Mouse (Mus musculus) hindbrain, postnatal 0 days (tissue): Measurements from ENCODE around the gene Adprhl2. TPM values are rescaled to one million over a fixed set of nuclear protein-coding genes. Genes with fewer than 3 reads are reported as not detected.
A peak's percentile ranks its signal among the peaks of the same experiment; 100 is the strongest.

ENCODE experiments used
- ATAC-seq: fragments of 200-750 bp; cut with Nextera tagmentation; 2 replicates; pipeline ENCODE4 v1.8.0; 2017; ENCODE audit warnings: mild to moderate bottlenecking, moderate TSS enrichment, moderate library complexity
- DNase-seq: peaks from one replicate; pipeline ENCODE4 v3.0.0-alpha.2; 2015; ENCODE audit warnings: low spot score
- H3K27ac ChIP-seq: fragments of 300-500 bp; sonication (generic); 2 replicates; pipeline ENCODE4 v1.5.1; 2014; ENCODE audit warnings: mild to moderate bottlenecking
- H3K27me3 ChIP-seq: fragments of 300-500 bp; sonication (generic); 2 replicates; pipeline ENCODE4 v1.6.1; 2014; ENCODE audit warnings: low read length, mixed read lengths; ENCODE audit not compliant: insufficient read depth
- H3K36me3 ChIP-seq: fragments of 300-500 bp; sonication (generic); 2 replicates; pipeline ENCODE4 v1.6.1; 2014; ENCODE audit warnings: low read length, mixed read lengths; ENCODE audit not compliant: insufficient read depth
- H3K4me1 ChIP-seq: fragments of 300-500 bp; sonication (generic); 2 replicates; pipeline ENCODE4 v1.6.1; 2014; ENCODE audit warnings: antibody characterized with exemption, low read length, mixed read lengths; ENCODE audit not compliant: insufficient read depth
- H3K4me2 ChIP-seq: fragments of 300-500 bp; sonication (generic); 2 replicates; pipeline ENCODE4 v1.6.1; 2014; ENCODE audit warnings: low read depth, mild to moderate bottlenecking, low read length, moderate library complexity, mixed read lengths
- H3K4me3 ChIP-seq: fragments of 300-500 bp; sonication (generic); 2 replicates; pipeline ENCODE4 v1.5.1; 2014; ENCODE audit warnings: low read length
- H3K9ac ChIP-seq: fragments of 300-500 bp; sonication (generic); replicated peaks from 2 replicates; pipeline ENCODE4 v1.6.1; 2014; ENCODE audit warnings: mild to moderate bottlenecking, low read length, moderate library complexity, mixed read lengths
- H3K9me3 ChIP-seq: fragments of 300-500 bp; sonication (generic); 2 replicates; pipeline ENCODE4 v1.6.1; 2016; ENCODE audit warnings: low read length, mixed read lengths
- CTCF ChIP-seq: IDR thresholded peaks from 2 replicates; pipeline ENCODE4 v1.5.1; 2016; ENCODE audit warnings: antibody characterized with exemption, control low read depth, low read depth
- WGBS: fragments of 180-500 bp; shearing (Covaris S2); extraction: QIAGEN DNeasy Blood & Tissue Kit; methylation state at CpG from one replicate; pipeline ENCODE4 v1.1.7; 2014; 5-methylcytosine and 5-hydroxymethylcytosine counted together
- polyA plus RNA-seq: library from polyadenylated mRNA; unstranded; fragments of >200 nt; fragmentation: Nextera tagmentation; extraction: Ambion mirVana; gene quantifications from 2 replicates; pipeline ENCODE4 v1.2.1, GENCODE M21; 2015
- total RNA-seq: library from RNA; depleted of rRNA; stranded (reverse); fragments of >200 nt; gene quantifications from 2 replicates; pipeline ENCODE4 v1.2.3, GENCODE M21; 2014

The Adprhl2 gene
- total and polyA plus RNA-seq, 2 experiments from 2014 or later, result 64.0 to 73.2 TPM

DNA sequence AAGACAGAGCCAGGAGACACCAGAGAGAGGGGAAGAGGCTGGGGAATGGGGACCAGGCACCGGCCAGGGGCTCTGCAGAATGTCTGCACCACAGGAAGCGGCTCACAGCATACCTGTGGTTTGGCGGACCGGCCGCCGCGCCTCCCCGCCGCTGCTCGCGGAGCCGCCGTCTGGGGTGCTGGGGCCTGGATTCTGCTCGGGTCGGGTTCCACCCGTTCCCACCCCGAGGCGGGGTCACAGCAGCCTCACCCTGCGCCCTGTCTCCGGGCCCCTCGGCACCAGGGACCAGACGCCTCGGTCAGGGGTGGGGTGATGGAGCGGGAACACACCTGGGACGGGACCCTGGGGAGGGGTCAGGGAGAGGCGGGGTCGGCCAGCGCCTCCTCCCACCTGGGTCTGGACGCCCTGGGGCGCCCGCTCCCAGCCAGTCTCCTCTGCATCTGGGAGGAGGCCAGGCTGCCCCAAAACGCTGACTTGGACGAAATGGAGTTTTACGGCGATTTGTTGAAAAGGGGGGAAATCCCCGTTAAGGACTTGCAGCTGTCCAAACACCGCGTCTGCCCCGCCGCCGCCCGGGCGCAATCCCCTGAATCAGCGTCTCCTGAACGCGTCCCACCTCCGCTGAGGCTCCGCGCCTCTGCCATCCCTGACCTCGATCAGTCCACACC is 20.5 kb downstream of the Adprhl2 start:
- WGBS, result 2% methylated on average over 47 of the region's 50 CpGs
- peaks cover 30% of the 10 kb centered on the region for H3K27me3 ChIP-seq
- peak overlapping the region; percentile 51 for H3K4me2 ChIP-seq
- no peaks in the 10 kb centered on the region for H3K9me3 ChIP-seq
- no peak for TF ChIP-seq CTCF
- ATAC-seq, result no peak
- H3K9ac ChIP-seq, result 0 out of 2 replicates have a peak overlapping the region, but pooled peaks have one; percentile 9
- H3K36me3 ChIP-seq, result no peaks in the 10 kb centered on the region
- peak overlapping the region; percentile 25 for H3K4me3 ChIP-seq
- H3K4me1 ChIP-seq, result peaks cover 14% of the 10 kb centered on the region
- DNase-seq, result peak; percentile 9
- no peak overlapping the region for H3K27ac ChIP-seq

GRCm38 (mm10) chr4:126296617-126297101 is 24.8 kb downstream of the Adprhl2 start:
- peak; percentile 67 for DNase-seq
- WGBS, result under 1% methylated on average over 34 of the region's 34 CpGs

GRCm38 (mm10) chr4:126295937-126296336 is 25.6 kb downstream of the Adprhl2 start:
- Histone ChIP-seq H3K4me3 (no peak overlapping the region), H3K27ac (no peak overlapping the region), H3K36me3 (no peaks in the 10 kb centered on the region), H3K4me2 (no peak overlapping the region), H3K9ac (no peak overlapping the region), H3K4me1 (peaks cover 11% of the 10 kb centered on the region), H3K9me3 (no peaks in the 10 kb centered on the region), H3K27me3 (peaks cover 13% of the 10 kb centered on the region; the same call in 1 of the 2 replicates)
- WGBS, result 48% methylated on average over 4 of the region's 4 CpGs
- DNase-seq (no peak), ATAC-seq (no peak)
- TF ChIP-seq CTCF, result no peak

More at GRCm38 (mm10) chr4:126296617-126297101, 24.8 kb downstream of the Adprhl2 start:
- Histone ChIP-seq H3K9ac (peak overlapping the region; percentile 49), H3K4me2 (peak overlapping the region; percentile 68), H3K36me3 (no peaks in the 10 kb centered on the region), H3K4me3 (peak overlapping the region; percentile 33), H3K9me3 (no peaks in the 10 kb centered on the region), H3K27ac (no peak overlapping the region), H3K4me1 (peaks cover 14% of the 10 kb centered on the region), H3K27me3 (peaks cover 16% of the 10 kb centered on the region; the same call in 1 of the 2 replicates)
- ATAC-seq, result peak; percentile 31; the same call in 1 of the 2 replicates
- 0 out of 2 replicates have a peak, but pooled peaks have one; percentile 22 for TF ChIP-seq CTCF

GRCm38 (mm10) chr4:126295152-126295551 is 26.4 kb downstream of the Adprhl2 start:
- no peak for DNase-seq

DNA sequence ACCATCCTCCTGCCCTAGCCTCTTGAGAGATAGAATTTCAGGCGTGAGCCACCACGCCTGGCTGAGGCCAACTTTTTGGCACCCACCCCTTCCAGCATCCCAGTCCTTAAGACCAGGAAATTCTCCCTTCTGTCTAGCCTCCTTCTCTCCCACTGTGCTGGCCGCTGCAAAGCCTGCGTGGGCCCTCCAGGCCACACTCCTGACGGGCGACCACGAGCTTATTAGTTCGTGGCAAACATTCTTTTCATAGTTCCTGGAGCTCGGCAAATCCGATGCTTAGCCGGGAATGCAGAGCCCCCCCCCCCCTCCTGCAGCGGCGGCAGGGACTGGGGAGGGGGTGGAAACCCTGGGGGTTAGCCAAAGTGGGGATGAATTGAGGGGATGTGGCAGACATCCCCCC is 30.3 kb downstream of the Adprhl2 start:
- no peaks in the 10 kb centered on the region for H3K36me3 ChIP-seq
- no peak for ATAC-seq
- WGBS, result 34% methylated on average over 13 of the region's 13 CpGs

More at GRCm38 (mm10) chr4:126295152-126295551, 26.4 kb downstream of the Adprhl2 start:
- no peaks in the 10 kb centered on the region for H3K9me3 ChIP-seq
- ATAC-seq, result no peak
- TF ChIP-seq CTCF, result no peak
- H3K27me3 ChIP-seq, result peaks cover 6% of the 10 kb centered on the region; the same call in 1 of the 2 replicates
- H3K9ac ChIP-seq, result no peak overlapping the region
- H3K4me2 ChIP-seq, result no peak overlapping the region
- H3K36me3 ChIP-seq, result no peaks in the 10 kb centered on the region
- no peak overlapping the region for H3K27ac ChIP-seq
- peaks cover 9% of the 10 kb centered on the region; the same call in 1 of the 2 replicates for H3K4me1 ChIP-seq
- WGBS, result 67% methylated on average over 6 of the region's 6 CpGs
- H3K4me3 ChIP-seq, result no peak overlapping the region

GRCm38 (mm10) chr4:126290314-126290713 is 31.2 kb downstream of the Adprhl2 start:
- Histone ChIP-seq H3K4me2 (no peak overlapping the region), H3K4me3 (no peak overlapping the region), H3K4me1 (no peaks in the 10 kb centered on the region), H3K9me3 (no peaks in the 10 kb centered on the region), H3K36me3 (no peaks in the 10 kb centered on the region), H3K27ac (no peak overlapping the region), H3K9ac (no peak overlapping the region), H3K27me3 (peaks cover 13% of the 10 kb centered on the region)
- no peak for DNase-seq
- ATAC-seq, result no peak
- TF ChIP-seq CTCF, result no peak
- 75% methylated on average over 8 of the region's 8 CpGs for WGBS

More for the DNA sequence above, 30.3 kb downstream of the Adprhl2 start:
- Histone ChIP-seq H3K4me1 (peaks cover under 1% of the 10 kb centered on the region; the same call in 1 of the 2 replicates), H3K4me2 (no peak overlapping the region), H3K27me3 (peaks cover 7% of the 10 kb centered on the region), H3K27ac (no peak overlapping the region), H3K4me3 (no peak overlapping the region), H3K9ac (no peak overlapping the region), H3K9me3 (no peaks in the 10 kb centered on the region)
- no peak for DNase-seq
- no peak for TF ChIP-seq CTCF

DNA sequence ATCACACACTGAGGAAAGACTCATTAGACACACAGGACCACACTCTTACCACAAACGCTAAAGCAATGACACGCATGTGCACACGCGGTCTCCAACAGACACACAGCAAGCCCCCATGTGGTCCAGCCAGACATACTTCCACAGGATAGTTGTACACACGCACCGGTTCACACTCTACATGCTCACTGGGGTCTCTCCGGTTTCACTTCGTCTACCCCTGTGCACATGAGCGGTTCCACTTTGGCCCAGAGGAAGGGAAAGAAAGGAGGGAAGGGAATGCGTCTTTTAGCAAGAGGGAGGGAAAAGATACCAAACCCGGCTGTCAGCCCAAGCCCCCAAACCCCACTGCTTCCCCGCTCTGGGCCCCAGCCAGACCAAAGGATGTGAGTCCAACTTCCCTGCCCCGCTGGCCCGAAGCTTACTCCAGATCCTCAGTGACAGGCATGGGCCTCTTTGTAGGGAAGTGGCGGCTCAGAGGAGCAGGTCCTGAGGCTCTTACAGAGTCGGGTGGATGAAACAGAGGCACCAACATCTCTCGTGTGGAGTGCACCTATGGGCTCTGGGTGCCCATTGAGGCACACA is 33.3 kb downstream of the Adprhl2 start:
- ATAC-seq, result no peak
- no peak overlapping the region for H3K9ac ChIP-seq
- no peak overlapping the region for H3K27ac ChIP-seq
- no peaks in the 10 kb centered on the region for H3K36me3 ChIP-seq
- DNase-seq, result no peak
- H3K4me1 ChIP-seq, result no peaks in the 10 kb centered on the region
- WGBS, result 30% methylated on average over 17 of the region's 17 CpGs
- H3K4me3 ChIP-seq, result no peak overlapping the region
- TF ChIP-seq CTCF, result no peak
- H3K9me3 ChIP-seq, result no peaks in the 10 kb centered on the region
- H3K4me2 ChIP-seq, result no peak overlapping the region
- peaks cover 13% of the 10 kb centered on the region for H3K27me3 ChIP-seq
